Mouse (Mus musculus) G1E (cell line): ENCODE data around the gene Pik3r6.

ENCODE experiments used
- CTCF ChIP-seq: IDR thresholded peaks from 2 replicates; pipeline ENCODE4 v1.5.1; 2012; ENCODE audit warnings: low read depth, low read length, inconsistent platforms, mixed read lengths
- GATA1 ChIP-seq: IDR thresholded peaks from 2 replicates; pipeline ENCODE4 v1.6.1; 2012; ENCODE audit warnings: borderline replicate concordance, low read length, inconsistent platforms, mixed read lengths
- GATA2 ChIP-seq: IDR thresholded peaks from 2 replicates; pipeline ENCODE4 v1.6.1; 2012; ENCODE audit warnings: low read depth, low read length, inconsistent platforms, borderline replicate concordance

DNA sequence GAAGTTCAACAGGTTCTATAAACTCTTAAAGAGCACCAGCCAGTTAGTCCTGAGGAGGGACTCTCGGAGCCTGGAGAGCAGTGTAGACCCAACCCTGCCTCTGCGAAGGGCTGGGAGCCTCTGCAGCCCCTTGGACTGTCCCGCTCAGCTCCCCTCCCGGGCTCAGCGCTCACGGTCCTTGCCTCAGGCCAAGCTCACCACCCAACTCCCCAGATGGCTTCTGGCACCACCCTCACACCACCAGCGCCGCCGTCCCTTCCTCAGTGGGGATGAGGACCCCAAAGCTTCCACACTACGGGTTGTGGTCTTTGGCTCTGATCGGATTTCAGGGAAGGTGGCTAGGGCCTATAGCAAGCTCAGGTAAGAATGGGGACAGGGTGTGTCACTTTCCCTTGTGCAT, 10.2 kb upstream of the Pik3r6 start:
- no peak for TF ChIP-seq GATA2
- no peak for TF ChIP-seq CTCF
- no peak for TF ChIP-seq GATA1
